Mouse (Mus musculus) CH12.LX (cell line): ENCODE data around the gene D630003M21Rik.

Source experiments
- CTCF ChIP-seq, 2 experiments: IDR thresholded peaks in 1 of 2; conservative IDR thresholded peaks in 1 of 2; 2 replicates each; pipeline ENCODE4 v1.5.1; 2011 to 2012; ENCODE audit warnings: low read depth in 2 of 2, low read length in 2 of 2, improper control_type of control experiment in 1 of 2, inconsistent platforms in 1 of 2, mild to moderate bottlenecking in 1 of 2, moderate library complexity in 1 of 2
- EP300 ChIP-seq: IDR thresholded peaks from 2 replicates; pipeline ENCODE4 v1.6.1; 2011; ENCODE audit warnings: low read length, improper control_type of control experiment
- HCFC1 ChIP-seq: IDR thresholded peaks from 2 replicates; pipeline ENCODE4 v1.6.1; 2012; ENCODE audit warnings: low read depth, mild to moderate bottlenecking, inconsistent platforms, low read length, improper control_type of control experiment
- JUN ChIP-seq: IDR thresholded peaks from 2 replicates; pipeline ENCODE4 v1.6.1; 2011; ENCODE audit warnings: low read depth, mild to moderate bottlenecking, low read length, improper control_type of control experiment, moderate library complexity; ENCODE audit not compliant: insufficient read depth
- KAT2A ChIP-seq: IDR thresholded peaks from 2 replicates; pipeline ENCODE4 v1.6.1; 2012; ENCODE audit warnings: low read length, improper control_type of control experiment, inconsistent platforms; ENCODE audit not compliant: insufficient replicate concordance
- POLR2A ChIP-seq: IDR thresholded peaks from 2 replicates; pipeline ENCODE4 v1.6.1; 2011; ENCODE audit warnings: low read depth, mild to moderate bottlenecking, improper control_type of control experiment, low read length
- TBP ChIP-seq: conservative IDR thresholded peaks from 2 replicates; pipeline ENCODE4 v1.6.1; 2011; ENCODE audit warnings: low read depth, low read length, improper control_type of control experiment
- ZC3H11A ChIP-seq: IDR thresholded peaks from 2 replicates; pipeline ENCODE4 v1.6.1; 2012; ENCODE audit warnings: low read depth, mild to moderate bottlenecking, inconsistent platforms, low read length, improper control_type of control experiment
- ZNF384 ChIP-seq: IDR thresholded peaks from 2 replicates; pipeline ENCODE4 v1.6.1; 2012; ENCODE audit warnings: low read depth, low read length, improper control_type of control experiment, inconsistent platforms

- no peak for TF ChIP-seq CTCF (conservative IDR thresholded peaks at IDR 0.05 in 1 of 2, IDR thresholded peaks at IDR 0.05 in 1 of 2; ENCODE audit: low read depth in 2 of 2, low read length in 2 of 2)
- TF ChIP-seq POLR2A, result no peak
- TF ChIP-seq KAT2A, result no peak
- no peak for TF ChIP-seq EP300
- no peak for TF ChIP-seq JUN
- TF ChIP-seq TBP, result no peak
- TF ChIP-seq HCFC1, result no peak
- no peak for TF ChIP-seq ZNF384
- no peak for TF ChIP-seq ZC3H11A
Measured at GRCm38 (mm10) chr2:158174958-158175357, 54.1 kb downstream of the D630003M21Rik start.
